Mouse (Mus musculus) cerebellum, postnatal 25 days (tissue): Measurements from ENCODE around the gene Cdhr4.
"Not testable (repeated sequence)": the region's sequence is repeated elsewhere in the genome, so short reads cannot be mapped to it uniquely, and the experiment has no call there.

Experiments
- DNase-seq, 2 experiments: peaks; one replicate each; pipeline ENCODE4 v3.0.0; 2021; ENCODE audit warnings: mixed read lengths in 2 of 2

Gene Cdhr4

DNA sequence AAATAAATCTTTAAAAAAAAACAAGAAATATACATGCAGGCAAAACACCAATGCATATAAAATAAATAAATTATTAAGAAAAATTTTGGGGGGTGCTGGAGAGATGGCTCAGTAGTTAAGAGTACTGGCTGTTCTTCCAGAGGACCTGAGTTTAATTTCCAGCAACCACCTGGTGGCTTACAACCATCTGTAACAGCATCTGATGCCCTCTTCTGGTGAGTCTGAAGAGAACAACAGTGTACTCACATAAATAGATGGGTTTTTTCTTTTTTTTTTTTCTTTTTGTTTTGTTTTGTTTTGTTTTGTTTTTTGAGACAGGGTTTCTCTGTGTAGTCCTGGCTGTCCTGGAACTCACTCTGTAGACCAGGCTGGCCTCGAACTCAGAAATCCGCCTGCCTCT lies 21.3 kb downstream of the Cdhr4 start:
- not testable (repeated sequence) for DNase-seq

DNA sequence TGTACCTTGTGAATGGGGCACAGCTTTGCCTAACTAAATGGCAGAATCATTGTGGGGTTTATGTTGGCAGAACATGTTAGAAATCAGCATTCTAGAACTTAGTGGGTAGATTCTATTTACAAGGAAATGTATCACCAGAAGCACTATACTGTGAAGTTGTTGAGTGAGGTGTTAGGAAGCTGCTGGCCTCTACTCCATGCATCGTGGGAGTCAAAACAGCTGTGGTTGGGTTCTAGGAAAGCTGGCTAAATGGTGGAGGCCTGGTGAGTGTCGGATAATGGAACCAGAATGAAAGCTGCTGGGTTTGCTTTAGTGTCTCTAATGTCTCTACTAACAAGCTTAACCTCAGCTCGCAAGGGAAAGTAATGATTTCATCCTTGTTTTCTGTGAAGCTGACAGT lies 24.8 kb downstream of the Cdhr4 start:
- no peak for DNase-seq

DNA sequence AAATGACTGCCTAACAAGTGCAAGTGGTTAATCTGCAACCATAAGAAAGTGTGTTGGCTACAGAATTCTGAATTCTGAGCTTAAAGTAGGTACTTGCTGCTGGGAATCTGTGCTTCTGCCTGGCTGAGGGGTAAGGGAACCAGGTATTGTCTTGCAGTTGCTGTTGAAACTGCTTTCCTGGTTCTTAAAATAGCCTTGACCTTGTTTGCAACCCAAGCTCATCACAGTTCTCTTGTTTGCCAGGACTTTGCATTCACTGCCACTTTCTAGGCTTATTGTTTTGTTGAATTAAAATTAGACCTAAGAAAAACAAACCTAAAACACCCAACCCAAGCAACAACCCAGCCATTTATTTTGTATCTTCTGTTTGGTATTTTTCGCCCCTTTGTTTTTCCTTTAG lies 28.4 kb downstream of the Cdhr4 start:
- DNase-seq, result no peak

DNA sequence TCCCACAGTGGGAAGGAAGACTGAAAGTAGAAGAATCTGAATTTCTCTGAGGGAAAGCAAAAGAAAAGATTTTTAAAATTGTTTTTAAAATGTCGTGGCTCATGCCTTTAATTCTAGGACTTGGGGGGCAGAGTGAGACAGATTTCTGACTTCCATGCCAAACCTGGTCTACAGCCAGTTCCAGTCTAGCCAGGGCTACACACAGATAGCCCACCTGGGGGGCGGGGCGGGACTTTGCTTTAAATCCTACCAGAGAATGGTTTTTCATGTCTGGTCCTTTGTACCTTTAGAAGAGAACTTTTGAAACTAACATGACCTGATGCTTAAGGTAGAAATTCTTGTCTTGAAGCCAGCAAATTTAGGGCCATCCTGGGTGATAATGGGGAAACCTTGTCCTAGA lies 30.9 kb downstream of the Cdhr4 start:
- peak in 1 of 2 experiments; percentile 57 for DNase-seq

DNA sequence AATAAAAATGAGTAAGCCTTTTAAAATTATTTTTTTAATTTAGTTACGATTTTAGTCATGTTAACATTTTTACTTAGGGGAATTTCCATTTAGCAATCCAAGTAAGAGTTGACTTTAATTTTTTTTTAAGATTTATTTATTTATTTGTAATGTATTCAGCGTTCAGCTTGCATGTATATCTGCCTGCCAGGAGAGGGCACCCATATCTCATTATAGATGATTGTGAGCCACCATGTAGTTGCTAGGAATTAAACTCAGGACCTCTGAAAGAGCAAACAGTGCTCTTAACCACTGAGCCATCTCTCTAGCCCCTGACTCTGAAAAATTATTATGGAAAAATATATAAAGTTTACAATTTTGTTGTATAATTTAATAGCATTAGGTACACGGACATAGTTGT lies 34.3 kb downstream of the Cdhr4 start:
- DNase-seq, result no peak

DNA sequence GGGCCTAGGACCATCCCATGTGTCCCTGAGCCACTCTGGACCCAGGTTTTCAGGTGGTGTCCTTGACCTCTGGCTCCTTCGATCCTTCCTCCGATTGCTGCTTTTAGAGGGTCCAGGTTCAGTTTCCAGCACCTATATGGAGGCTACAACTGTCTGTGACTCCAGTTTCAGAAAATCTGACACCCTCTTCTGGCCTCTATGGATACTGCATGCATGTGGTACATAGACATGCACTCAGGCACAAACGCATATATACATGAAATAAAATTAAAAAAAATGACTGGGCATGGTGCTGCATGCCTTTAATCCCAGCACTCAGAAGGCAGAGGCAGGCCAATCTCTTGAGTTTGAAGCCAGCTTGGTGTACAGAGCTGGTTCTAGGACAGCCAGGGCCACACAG lies 35.6 kb downstream of the Cdhr4 start:
- no peak for DNase-seq

DNA sequence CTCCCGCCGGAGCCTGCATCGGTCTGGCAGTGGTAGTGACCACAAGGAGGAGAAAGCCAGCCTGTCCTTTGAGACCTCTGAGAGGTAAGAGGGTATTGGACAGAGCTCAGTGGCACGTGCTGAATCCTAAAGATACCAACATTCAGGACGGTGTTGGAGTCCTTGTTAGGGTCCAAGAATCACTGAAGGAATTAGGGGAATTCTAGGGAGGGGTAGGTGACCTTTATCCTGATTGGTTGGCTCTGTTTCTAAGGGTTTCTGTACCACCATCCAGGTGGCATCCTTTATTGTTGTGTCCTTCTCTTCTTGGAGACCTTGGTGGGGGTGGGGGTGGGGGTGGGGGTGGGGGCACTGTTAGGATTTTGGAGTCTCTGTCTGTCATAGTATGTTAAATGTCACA lies 39.8 kb downstream of the Cdhr4 start:
- DNase-seq, result no peak

DNA sequence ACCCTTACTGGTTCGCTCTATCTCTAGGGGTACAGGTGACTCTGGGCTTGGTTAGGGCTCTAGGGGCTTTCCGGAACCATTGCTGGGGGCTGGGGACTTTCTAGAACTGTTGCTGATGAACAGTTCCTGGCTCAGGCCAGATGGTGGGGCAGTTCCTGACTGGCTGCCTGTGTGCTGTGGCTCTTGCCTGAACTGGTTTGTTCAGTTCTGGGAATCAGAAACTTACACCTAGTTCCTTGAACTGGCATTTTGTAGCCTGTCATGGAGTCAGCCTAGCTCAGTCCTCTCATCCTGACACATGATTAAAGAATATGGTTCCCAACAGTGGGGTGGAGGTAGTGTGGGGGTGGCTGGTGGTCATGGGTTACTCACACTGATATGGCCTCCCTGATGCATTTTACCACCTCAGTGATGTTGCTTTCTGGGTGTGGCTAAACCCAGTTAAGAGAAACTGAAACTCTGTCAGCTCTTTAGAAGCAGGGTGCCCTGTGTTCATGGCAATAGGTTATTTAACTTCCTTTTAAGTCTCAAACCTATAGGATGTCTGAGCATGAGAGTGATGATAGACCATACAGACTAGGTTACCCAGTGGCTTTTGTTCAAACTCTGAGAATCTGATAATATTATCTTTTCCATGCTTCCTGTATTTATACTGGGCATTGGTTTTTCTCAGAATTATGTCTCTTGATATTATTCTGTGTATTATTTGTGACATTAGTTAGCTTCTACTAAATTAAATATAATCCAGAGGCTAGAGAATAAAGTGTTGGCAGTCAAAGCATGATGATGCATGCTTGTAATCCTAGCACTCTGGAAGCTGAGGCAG lies 43.2 kb downstream of the Cdhr4 start:
- no peak for DNase-seq

DNA sequence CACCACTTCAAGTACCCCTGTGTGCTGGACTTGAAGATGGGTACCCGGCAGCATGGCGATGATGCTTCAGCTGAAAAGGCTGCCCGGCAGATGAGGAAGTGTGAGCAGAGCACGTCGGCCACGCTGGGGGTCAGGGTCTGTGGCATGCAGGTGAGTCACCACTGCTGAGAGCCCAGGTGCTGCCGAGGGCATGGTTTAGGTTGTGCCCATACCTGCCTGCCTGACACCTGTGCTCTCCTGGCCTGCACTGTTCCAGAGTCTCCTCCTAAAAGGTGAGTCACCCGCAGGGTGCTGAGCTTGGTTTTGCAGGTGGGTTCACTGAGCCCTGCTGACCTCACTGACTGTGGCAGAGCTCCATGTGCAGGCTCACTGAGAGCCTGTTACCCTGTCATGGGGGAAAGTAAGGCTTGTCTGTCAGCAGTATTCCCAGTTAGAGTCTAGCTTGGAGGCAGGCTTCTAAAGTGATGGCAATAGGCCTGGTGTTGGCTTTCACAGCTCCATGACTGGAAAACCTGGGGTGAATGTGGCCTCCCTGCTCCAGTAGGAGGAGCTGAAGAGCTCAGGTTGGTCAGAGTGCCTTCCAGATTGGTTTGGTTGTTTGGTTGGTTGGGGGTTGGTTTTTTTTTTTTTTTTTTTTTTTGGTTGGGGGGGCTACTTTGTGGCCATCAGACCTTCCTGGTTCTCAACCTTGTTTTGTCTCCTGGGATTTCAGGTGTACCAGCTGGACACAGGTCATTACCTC lies 52.6 kb downstream of the Cdhr4 start:
- no peak for DNase-seq

DNA sequence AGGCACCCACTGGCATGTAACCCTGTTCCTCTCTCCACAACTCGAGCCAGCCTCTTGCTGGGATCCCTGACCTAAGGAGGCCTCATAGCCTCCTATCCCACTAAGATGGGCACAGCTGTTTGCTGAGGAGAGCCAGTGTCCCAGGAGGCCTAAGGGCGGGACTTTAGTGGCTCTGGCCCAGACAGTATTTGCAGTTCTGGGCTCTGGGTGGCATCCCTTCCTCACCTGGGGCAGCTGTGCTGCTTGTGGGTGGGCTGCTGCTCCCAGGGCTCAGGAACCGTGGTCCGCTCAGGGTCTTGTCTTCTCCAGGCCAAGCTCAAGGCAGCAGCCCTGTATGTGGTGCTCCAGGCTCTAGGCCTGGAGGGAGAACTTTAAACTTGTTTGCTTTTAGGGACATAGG lies 54.3 kb downstream of the Cdhr4 start:
- no peak for DNase-seq

DNA sequence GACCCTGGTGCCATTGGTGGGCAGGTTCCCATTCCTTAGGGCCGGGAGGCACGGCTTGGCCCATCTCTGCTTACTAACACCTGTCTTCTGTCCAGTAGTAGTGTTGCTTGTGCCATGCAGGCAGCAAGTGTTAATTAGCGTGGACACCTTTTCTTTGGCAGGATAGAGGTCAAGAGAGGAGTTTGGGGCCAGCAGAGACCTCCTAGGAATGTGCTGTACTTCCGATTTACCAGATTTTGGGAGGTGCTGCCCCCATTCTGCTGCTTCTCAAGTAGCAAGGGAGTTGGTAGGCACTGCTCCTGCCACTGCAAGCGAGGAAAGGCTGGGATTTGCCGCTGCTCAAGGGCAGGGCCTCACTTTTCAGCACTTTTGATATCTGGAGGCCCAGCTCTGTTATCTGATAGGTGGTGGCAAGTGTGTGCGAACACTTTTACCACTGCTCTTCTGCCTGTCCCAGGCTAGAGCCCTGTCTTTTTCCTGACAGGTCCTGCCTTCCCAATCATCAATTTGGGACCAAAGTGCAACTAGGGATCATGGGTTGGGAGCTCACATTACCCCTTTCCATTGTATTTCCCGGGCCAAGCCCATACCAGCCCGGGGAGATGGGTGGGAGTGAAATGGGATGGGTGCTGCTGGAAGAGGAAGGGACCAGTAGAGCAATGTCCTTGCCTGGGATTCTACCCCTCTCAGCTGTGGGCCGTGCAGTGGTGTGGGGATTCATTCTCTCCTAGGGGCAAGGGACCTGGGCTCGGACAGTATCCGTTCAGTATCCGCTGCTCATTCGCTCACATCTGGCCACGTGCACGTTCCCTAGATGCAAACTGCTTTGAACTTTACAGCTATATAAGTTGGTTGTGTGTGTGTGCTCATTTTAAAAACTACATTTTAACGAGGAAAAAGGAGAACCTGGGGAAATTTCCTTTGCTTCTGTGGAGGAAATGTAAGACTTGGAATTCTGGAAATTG lies 55.6 kb downstream of the Cdhr4 start:
- DNase-seq, result peak in 1 of 2 experiments; percentile 32

DNA sequence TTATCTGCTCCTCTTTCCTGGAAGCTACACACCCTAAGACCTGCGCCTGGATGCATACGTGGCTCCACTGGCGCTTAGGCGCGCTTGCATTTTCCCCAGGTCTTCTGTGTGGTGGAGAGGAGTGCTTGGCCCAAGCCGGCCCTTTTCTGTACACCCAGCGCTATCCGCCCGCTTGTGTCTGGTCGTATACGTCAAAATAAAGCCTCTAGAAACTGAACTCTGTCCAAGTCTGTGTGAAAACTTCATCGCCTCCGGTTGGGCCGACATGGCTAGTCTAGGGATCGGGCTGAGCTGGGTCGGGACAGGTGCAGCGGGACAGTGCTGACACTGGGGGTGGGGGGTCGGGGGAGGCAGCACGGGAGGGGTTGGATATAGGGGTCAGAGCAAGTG lies 56.3 kb downstream of the Cdhr4 start:
- DNase-seq, result no peak

DNA sequence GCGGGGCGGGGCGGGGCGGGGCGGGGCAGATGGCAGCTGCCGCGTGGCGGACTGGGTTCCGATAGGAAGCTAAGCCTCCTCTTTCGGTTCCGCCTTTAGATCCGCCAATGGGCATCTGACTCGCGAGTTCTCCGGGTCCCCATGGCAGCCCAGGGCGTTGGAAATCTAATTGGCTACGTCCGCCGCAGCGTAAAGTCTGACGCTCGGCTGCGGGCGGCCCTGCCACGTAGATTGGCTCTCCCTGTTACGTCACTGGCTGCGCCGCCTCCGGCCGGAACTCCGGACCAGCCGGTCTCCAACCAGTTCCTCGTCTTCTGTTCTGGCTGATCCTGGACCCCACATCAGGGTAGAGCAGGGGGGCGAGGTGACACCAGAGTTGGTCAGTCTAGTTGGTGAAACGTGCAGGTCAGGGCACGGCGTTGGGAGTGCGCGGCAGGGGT lies 56.7 kb downstream of the Cdhr4 start, which contains the start of gene Gmppb:
Gene Gmppb, plus strand, starts transcription at position 227 of the 440 bp plus-strand sequence.
- DNase-seq, result peak; percentile 95 to 96
